Mouse (Mus musculus) cerebellum, adult 9-10 months (tissue): ENCODE measurements at regions not wholly inside any gene's neighbourhood (a gene's known extent, or its start where the extent isn't known, plus 50 kb on each side); places are given as distances from the start of the nearest gene placed in this dataset.
"Not testable (repeated sequence)": the region's sequence is repeated elsewhere in the genome, so short reads cannot be mapped to it uniquely, and the experiment has no call there.

ENCODE experiments used
- DNase-seq: peaks from one replicate; pipeline ENCODE4 v3.0.0; 2022

- DNase-seq, result no peak
Observed at GRCm38 (mm10) chr5:74825517-74826254, 123.0 kb upstream of the Lnx1 start.

- DNase-seq, result no peak
Observed at GRCm38 (mm10) chr5:74823719-74824118, 121.0 kb upstream of the Lnx1 start.

- no peak for DNase-seq
Observed at GRCm38 (mm10) chr5:74821969-74822368, 119.3 kb upstream of the Lnx1 start.

- DNase-seq, result no peak
Observed at GRCm38 (mm10) chr5:74816523-74816922, 113.8 kb upstream of the Lnx1 start.

GRCm38 (mm10) chr5:74813396-74813795 lies 110.7 kb upstream of the Lnx1 start:
- DNase-seq, result peak; percentile 12

GRCm38 (mm10) chr5:74811046-74811445 lies 108.3 kb upstream of the Lnx1 start:
- no peak for DNase-seq

GRCm38 (mm10) chr5:74807581-74808221 lies 105.0 kb upstream of the Lnx1 start:
- no peak for DNase-seq

GRCm38 (mm10) chr5:74801946-74802345 lies 99.2 kb upstream of the Lnx1 start:
- DNase-seq, result no peak

- DNase-seq, result no peak
Observed at GRCm38 (mm10) chr5:74800351-74800750, 97.6 kb upstream of the Lnx1 start.

- DNase-seq, result no peak
Observed at GRCm38 (mm10) chr5:74796421-74797067, 93.8 kb upstream of the Lnx1 start.

- no peak for DNase-seq
Observed at GRCm38 (mm10) chr5:74794726-74795125, 92.0 kb upstream of the Lnx1 start.

- DNase-seq, result no peak
Observed at GRCm38 (mm10) chr5:74793431-74793830, 90.7 kb upstream of the Lnx1 start.

GRCm38 (mm10) chr5:74792936-74793335 lies 90.2 kb upstream of the Lnx1 start:
- DNase-seq, result no peak

- peak; percentile 36 for DNase-seq
Observed at GRCm38 (mm10) chr5:74792301-74792700, 89.6 kb upstream of the Lnx1 start.

- DNase-seq, result not testable (repeated sequence)
Observed at GRCm38 (mm10) chr5:74790501-74790900, 87.8 kb upstream of the Lnx1 start.

- no peak for DNase-seq
Observed at GRCm38 (mm10) chr5:74783906-74784305, 81.2 kb upstream of the Lnx1 start.

GRCm38 (mm10) chr5:74778076-74778465 lies 75.4 kb upstream of the Lnx1 start:
- DNase-seq, result no peak

- no peak for DNase-seq
Observed at GRCm38 (mm10) chr5:74777381-74778075, 74.8 kb upstream of the Lnx1 start.

GRCm38 (mm10) chr5:74776081-74776480 lies 73.4 kb upstream of the Lnx1 start:
- no peak for DNase-seq

GRCm38 (mm10) chr5:74775596-74775995 lies 72.9 kb upstream of the Lnx1 start:
- DNase-seq, result no peak

- no peak for DNase-seq
Observed at GRCm38 (mm10) chr5:74773558-74774429, 71.1 kb upstream of the Lnx1 start.

GRCm38 (mm10) chr5:74771121-74771520 lies 68.4 kb upstream of the Lnx1 start:
- no peak for DNase-seq
